19 mouse cellular contexts compared by ENCODE assay signal in the genomic region with DNA sequence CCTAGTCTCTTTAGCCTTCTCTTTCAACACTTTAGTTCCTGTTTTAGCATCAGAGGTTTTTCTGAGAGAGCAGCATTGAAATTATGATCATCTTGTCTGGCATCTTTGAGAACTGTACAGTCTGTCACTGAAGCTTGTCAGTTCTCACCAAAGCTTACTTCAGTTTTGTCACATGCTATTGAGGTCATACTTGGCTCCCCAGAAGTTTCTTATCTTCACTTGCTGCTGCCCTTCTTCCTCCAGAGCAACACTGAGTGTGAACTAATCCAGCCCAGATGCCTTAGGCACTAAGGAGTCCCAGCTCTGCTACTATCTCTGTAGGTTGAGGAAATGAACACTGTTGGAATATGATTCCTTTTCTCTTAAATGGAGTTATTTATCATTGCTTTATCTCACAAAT. TPM values are rescaled to one million over a fixed set of nuclear protein-coding genes. Genes with fewer than 3 reads are reported as not detected.
DNase-seq lines count a peak whose midpoint lies in the region; ATAC-seq and TF ChIP-seq lines count a peak whose summit lies in the region.
"Had no signal": no experiment of that assay in that cellular context is flagged by ENCODE, and none has a peak within 500 bp of the region (broad histone marks: within the 10 kb centered on the region; RNA-seq: fewer than 3 reads in every experiment).

No protein-coding gene starts in this region.

- H3K36me3 ChIP-seq in lung, embryonic 16.5 days (ENCODE audit: control insufficient read depth, insufficient read depth, low read length) = peaks cover 18% of the 10 kb centered on the region
- H3K36me3 ChIP-seq in heart, embryonic 14.5 days (ENCODE audit: control insufficient read depth, insufficient read depth, low read length) = peaks cover 57% of the 10 kb centered on the region

- no peak overlapping the region for H3K4me2 ChIP-seq in lung, embryonic 16.5 days (ENCODE audit: low read depth, low read length)
- H3K4me2 ChIP-seq in heart, embryonic 14.5 days (ENCODE audit: low read length) = 0 out of 2 replicates have a peak overlapping the region, but pooled peaks have one; percentile 13
- H3K4me2 ChIP-seq: forebrain, embryonic 12.5 days; limb, embryonic 12.5 days; midbrain, embryonic 12.5 days; neural tube, embryonic 12.5 days had no signal

- peak overlapping the region; percentile 31 for H3K27ac ChIP-seq in gastrocnemius, adult 2 months
- H3K27ac ChIP-seq in lung, embryonic 16.5 days (ENCODE audit: low read length) = no peak overlapping the region
- peak overlapping the region; percentile 15 to 80; a peak in 3 of 4 replicates for H3K27ac ChIP-seq in heart, embryonic 14.5 days (replicated peaks in 1 of 2; ENCODE audit: control insufficient read depth in 1 of 2, insufficient read depth in 1 of 2, low read depth in 2 of 2, low read length in 2 of 2)
- H3K27ac ChIP-seq: forebrain, embryonic 12.5 days; hindbrain, postnatal 0 days; limb, embryonic 12.5 days; liver, embryonic 14.5 days; midbrain, embryonic 12.5 days; neural tube, embryonic 12.5 days had no signal

- peak; percentile 38; the same call in 1 of the 2 replicates for ATAC-seq in lung, embryonic 16.5 days (ENCODE audit: low read depth)
- peak; percentile 59; the same call in 1 of the 2 replicates for ATAC-seq in heart, embryonic 14.5 days (ENCODE audit: insufficient number of reproducible peaks, insufficient read depth, low FRiP score, low read depth)
- ATAC-seq in megakaryocyte-erythroid progenitor cell, adult 5-6 weeks (replicated peaks; ENCODE audit: low FRiP score, low TSS enrichment, poor library complexity, severe bottlenecking) = peak; percentile 83
- ATAC-seq: CD4-positive, CD25-positive, alpha-beta regulatory T cell, adult 4 months; hindbrain, postnatal 0 days; intestine, postnatal 0 days had no signal

- no peak overlapping the region for H3K9ac ChIP-seq in lung, embryonic 16.5 days (ENCODE audit: low read length)
- no peak overlapping the region for H3K9ac ChIP-seq in heart, embryonic 14.5 days (ENCODE audit: low read length)
- H3K9ac ChIP-seq: forebrain, embryonic 12.5 days; limb, embryonic 12.5 days; liver, embryonic 14.5 days; midbrain, embryonic 12.5 days; neural tube, embryonic 12.5 days had no signal

- no peaks in the 10 kb centered on the region for H3K4me1 ChIP-seq in lung, embryonic 16.5 days (replicated peaks; ENCODE audit: control insufficient read depth, insufficient read depth, low read length)
- H3K4me1 ChIP-seq in lung, adult 2 months (ENCODE audit: control insufficient read depth, insufficient read depth, low read length) = no peaks in the 10 kb centered on the region
- peaks cover 3 to 16% of the 10 kb centered on the region in 2 experiments for H3K4me1 ChIP-seq in heart, embryonic 14.5 days (ENCODE audit: control insufficient read depth in 2 of 2, insufficient read depth in 2 of 2, low read length in 2 of 2)
- H3K4me1 ChIP-seq: forebrain, embryonic 12.5 days; limb, embryonic 12.5 days; midbrain, embryonic 12.5 days; neural tube, embryonic 12.5 days had no signal

- no peaks in the 10 kb centered on the region for H3K9me3 ChIP-seq in lung, embryonic 16.5 days (ENCODE audit: control insufficient read depth, low read length)
- H3K9me3 ChIP-seq in heart, embryonic 14.5 days (ENCODE audit: control insufficient read depth, low read length) = no peaks in the 10 kb centered on the region
- H3K9me3 ChIP-seq: forebrain, embryonic 12.5 days; limb, embryonic 12.5 days; midbrain, embryonic 12.5 days; neural tube, embryonic 12.5 days had no signal

- intact Hi-C loops in gastrocnemius, adult 2 months (cut with DNase I) = no loop called here

- H3K27me3 ChIP-seq in lung, embryonic 16.5 days (ENCODE audit: control insufficient read depth, insufficient read depth, low read depth, low read length) = no peaks in the 10 kb centered on the region
- no peaks in the 10 kb centered on the region for H3K27me3 ChIP-seq in heart, embryonic 14.5 days (ENCODE audit: control insufficient read depth, insufficient read depth, low read length)
- H3K27me3 ChIP-seq: forebrain, embryonic 12.5 days; limb, embryonic 12.5 days; midbrain, embryonic 12.5 days; neural tube, embryonic 12.5 days had no signal

- no peak overlapping the region for H3K4me3 ChIP-seq in gastrocnemius, adult 2 months
- no peak overlapping the region for H3K4me3 ChIP-seq in lung, embryonic 16.5 days (ENCODE audit: low read length)
- no peak overlapping the region for H3K4me3 ChIP-seq in lung, adult 2 months (replicated peaks; ENCODE audit: extremely low read depth, low read depth, low read length)
- no peak overlapping the region for H3K4me3 ChIP-seq in heart, embryonic 14.5 days (ENCODE audit: control insufficient read depth in 1 of 2, insufficient read depth in 1 of 2, low read depth in 1 of 2, low read length in 2 of 2)
- H3K4me3 ChIP-seq: forebrain, embryonic 12.5 days; limb, embryonic 12.5 days; midbrain, embryonic 12.5 days; neural tube, embryonic 12.5 days had no signal

- no peak for TF ChIP-seq POLR2A in lung, adult 2 months (IDR thresholded peaks at IDR 0.05; ENCODE audit: borderline replicate concordance, extremely low read depth, low read depth, low read length)

- TF ChIP-seq CTCF in gastrocnemius, adult 2 months (IDR thresholded peaks at IDR 0.05) = no peak
- no peak for TF ChIP-seq CTCF in lung, adult 2 months (IDR thresholded peaks at IDR 0.05; ENCODE audit: insufficient read depth, low read length)

- DNase-seq in gastrocnemius, adult 2 months = no peak
- DNase-seq in gastrocnemius, postnatal 4 days (ENCODE audit: low spot score in 2 of 2) = no peak
- DNase-seq in lung, adult 2 months = no peak
- DNase-seq in right cerebral cortex, adult 18-20 months = no peak
- no peak for DNase-seq in kidney, adult 9 months
- DNase-seq: cerebellum, adult 9-10 months; lung, postnatal 36 days; thymus, adult 2 months had no signal

RNA-seq across cellular contexts. Expression of a gene that starts 49.2 kb away (rescaled TPM):
- 10 to 100 TPM; 19.2 to 32.2 TPM for total RNA-seq in gastrocnemius, adult 2 months (2021)
- total RNA-seq in gastrocnemius, postnatal 4 days (2021) = 10 to 100 TPM; 35.2 to 40.8 TPM
- 25.9 and 27.7 TPM in 2 replicates for polyA plus RNA-seq in lung, embryonic 16.5 days (2015; fragmentation: Nextera tagmentation; extraction: Ambion mirVana)
- 6.2 and 9.9 TPM in 2 replicates for polyA plus RNA-seq in lung, adult 2 months (2012; rRNA removed)
- 29.8 and 30.3 TPM in 2 replicates for polyA plus RNA-seq in heart, embryonic 14.5 days (2014; fragmentation: Nextera tagmentation; extraction: Ambion mirVana)
- total RNA-seq in megakaryocyte-erythroid progenitor cell, adult 5-6 weeks (2014; fragmentation: Nextera tagmentation) = 11.1 and 11.6 TPM in 2 replicates
- total RNA-seq in megakaryocyte-erythroid progenitor cell, adult 5-6 weeks (2017) = 8.5 and 17.7 TPM in 2 replicates
